Mouse (Mus musculus) liver, embryonic 14.5 days (tissue): ENCODE results near the gene Pappa.

Experiments
- CTCF ChIP-seq: IDR thresholded peaks from 2 replicates; pipeline ENCODE4 v1.5.1; 2016; ENCODE audit warnings: antibody characterized with exemption, low read depth, control low read depth
- EP300 ChIP-seq: IDR thresholded peaks from 2 replicates; pipeline ENCODE4 v1.6.1; 2016; ENCODE audit warnings: antibody characterized with exemption, low read depth

- TF ChIP-seq CTCF: no peak
- no peak for TF ChIP-seq EP300
Observed at GRCm38 (mm10) chr4:65178146-65178545, 54.2 kb downstream of the Pappa start.
